Mouse (Mus musculus) MEL (cell line): ENCODE measurements around the gene Sla2. TPM values are rescaled to one million over a fixed set of nuclear protein-coding genes. Genes with fewer than 3 reads are reported as not detected.
"Not testable (repeated sequence)": the region's sequence is repeated elsewhere in the genome, so short reads cannot be mapped to it uniquely, and the experiment has no call there.

Experiments used
- DNase-seq: peaks from one replicate; pipeline ENCODE4 v3.0.0; 2011; ENCODE audit warnings: low read depth, low spot score
- H3K27ac ChIP-seq: 2 replicates; pipeline ENCODE4 v1.5.1; 2012; ENCODE audit warnings: low read depth, mild to moderate bottlenecking, control low read depth, low read length, moderate library complexity; ENCODE audit not compliant: control insufficient read depth
- H3K27me3 ChIP-seq, 2 experiments: fragments of 150-350 bp in 1 of 2; sonication (generic) in 1 of 2; 2 replicates each; pipeline ENCODE4 v1.6.1; 2012; ENCODE audit warnings: low read length in 2 of 2, mild to moderate bottlenecking in 2 of 2, improper control_type of control experiment in 1 of 2, moderate library complexity in 1 of 2; ENCODE audit not compliant: insufficient read depth in 2 of 2, control insufficient read depth in 1 of 2
- H3K36me3 ChIP-seq, 2 experiments: 2 replicates each; pipeline ENCODE4 v1.6.1; 2012 to 2014; ENCODE audit warnings: low read length in 2 of 2, improper control_type of control experiment in 1 of 2, inconsistent platforms in 1 of 2, mild to moderate bottlenecking in 1 of 2; ENCODE audit not compliant: insufficient read depth in 2 of 2, control insufficient read depth in 1 of 2
- H3K4me1 ChIP-seq, 2 experiments: fragments of 150-350 bp in 1 of 2; sonication (generic) in 1 of 2; 2 replicates each; pipeline ENCODE4 v1.6.1; 2012; ENCODE audit warnings: low read length in 2 of 2, improper control_type of control experiment in 1 of 2, mild to moderate bottlenecking in 1 of 2; ENCODE audit not compliant: insufficient read depth in 2 of 2, control insufficient read depth in 1 of 2
- H3K4me3 ChIP-seq, 2 experiments: fragments of 150-350 bp in 1 of 2; sonication (generic) in 1 of 2; 2 replicates each; pipeline ENCODE4 v1.5.1; 2012; ENCODE audit warnings: low read depth in 2 of 2, low read length in 2 of 2, mild to moderate bottlenecking in 2 of 2, moderate library complexity in 2 of 2, control low read depth in 1 of 2, improper control_type of control experiment in 1 of 2; ENCODE audit not compliant: control insufficient read depth in 1 of 2, insufficient read depth in 1 of 2
- H3K79me2 ChIP-seq: 2 replicates; pipeline ENCODE4 v1.6.1; 2012; ENCODE audit warnings: mild to moderate bottlenecking, low read length, moderate library complexity; ENCODE audit not compliant: control insufficient read depth, poor library complexity, insufficient read depth
- H3K9ac ChIP-seq: 2 replicates; pipeline ENCODE4 v1.6.1; 2012; ENCODE audit warnings: low read depth, mild to moderate bottlenecking, control low read depth, low read length, moderate library complexity; ENCODE audit not compliant: control insufficient read depth, poor library complexity, severe bottlenecking
- H3K9me3 ChIP-seq: fragments of 150-350 bp; sonication (generic); replicated peaks from 2 replicates; pipeline ENCODE4 v1.6.1; 2012; ENCODE audit warnings: mild to moderate bottlenecking, low read length, improper control_type of control experiment, moderate library complexity; ENCODE audit not compliant: insufficient read depth
- BHLHE40 ChIP-seq: IDR thresholded peaks from 2 replicates; pipeline ENCODE4 v1.6.1; 2012; ENCODE audit warnings: low read depth, mild to moderate bottlenecking, inconsistent platforms, low read length, improper control_type of control experiment, borderline replicate concordance
- CHD1 ChIP-seq: IDR thresholded peaks from 2 replicates; pipeline ENCODE4 v1.6.1; 2012; ENCODE audit warnings: low read depth, mild to moderate bottlenecking, inconsistent platforms, low read length, improper control_type of control experiment
- CHD2 ChIP-seq: IDR thresholded peaks from 2 replicates; pipeline ENCODE4 v1.6.1; 2011; ENCODE audit warnings: low read length, improper control_type of control experiment
- EP300 ChIP-seq, 2 experiments: IDR thresholded peaks; 2 replicates each; pipeline ENCODE4 v1.6.1; 2011; ENCODE audit warnings: improper control_type of control experiment in 2 of 2, low read length in 2 of 2, low read depth in 1 of 2, mild to moderate bottlenecking in 1 of 2
- ETS1 ChIP-seq: IDR thresholded peaks from 2 replicates; pipeline ENCODE4 v1.6.1; 2012; ENCODE audit warnings: low read depth, mild to moderate bottlenecking, inconsistent platforms, low read length, improper control_type of control experiment, moderate library complexity
- GABPA ChIP-seq: IDR thresholded peaks from 2 replicates; pipeline ENCODE4 v1.6.1; 2012; ENCODE audit warnings: low read depth, mild to moderate bottlenecking, inconsistent platforms, low read length, improper control_type of control experiment, moderate library complexity
- HCFC1 ChIP-seq: IDR thresholded peaks from 2 replicates; pipeline ENCODE4 v1.6.1; 2012; ENCODE audit warnings: low read depth, mild to moderate bottlenecking, inconsistent platforms, low read length, improper control_type of control experiment, moderate library complexity
- JUND ChIP-seq: IDR thresholded peaks from 2 replicates; pipeline ENCODE4 v1.6.1; 2011; ENCODE audit warnings: low read depth, mild to moderate bottlenecking, improper control_type of control experiment, low read length
- MAFK ChIP-seq: IDR thresholded peaks from 2 replicates; pipeline ENCODE4 v1.6.1; 2011; ENCODE audit warnings: low read depth, mild to moderate bottlenecking, low read length, improper control_type of control experiment, borderline replicate concordance
- MAZ ChIP-seq: IDR thresholded peaks from 2 replicates; pipeline ENCODE4 v1.6.1; 2012; ENCODE audit warnings: low read depth, mild to moderate bottlenecking, inconsistent platforms, low read length, improper control_type of control experiment
- MYB ChIP-seq: IDR thresholded peaks from 2 replicates; pipeline ENCODE4 v1.6.1; 2011; ENCODE audit warnings: mild to moderate bottlenecking, low read depth, low read length, improper control_type of control experiment
- NRF1 ChIP-seq: IDR thresholded peaks from 2 replicates; pipeline ENCODE4 v1.6.1; 2014; ENCODE audit warnings: low read depth, mild to moderate bottlenecking, inconsistent platforms, low read length, improper control_type of control experiment, moderate library complexity; ENCODE audit not compliant: poor library complexity, insufficient read depth, severe bottlenecking
- POLR2AphosphoS5 ChIP-seq: IDR thresholded peaks from 2 replicates; pipeline ENCODE4 v1.6.1; 2012; ENCODE audit warnings: low read depth, borderline replicate concordance, mild to moderate bottlenecking, inconsistent platforms, low read length, moderate library complexity, mixed read lengths
- RAD21 ChIP-seq: IDR thresholded peaks from 2 replicates; pipeline ENCODE4 v1.6.1; 2011; ENCODE audit warnings: mild to moderate bottlenecking, low read depth, low read length, improper control_type of control experiment
- SIN3A ChIP-seq: IDR thresholded peaks from 2 replicates; pipeline ENCODE4 v1.6.1; 2012; ENCODE audit warnings: low read length, improper control_type of control experiment, inconsistent platforms
- TBP ChIP-seq: IDR thresholded peaks from 2 replicates; pipeline ENCODE4 v1.8.0; 2011; ENCODE audit warnings: low read depth, low read length, improper control_type of control experiment
- USF2 ChIP-seq, 2 experiments: IDR thresholded peaks; 2 replicates each; pipeline ENCODE4 v1.6.1; 2011 to 2012; ENCODE audit warnings: improper control_type of control experiment in 2 of 2, low read length in 2 of 2, borderline replicate concordance in 1 of 2, inconsistent platforms in 1 of 2, low read depth in 1 of 2, mild to moderate bottlenecking in 1 of 2; ENCODE audit not compliant: insufficient read depth in 1 of 2
- ZMIZ1 ChIP-seq: IDR thresholded peaks from 2 replicates; pipeline ENCODE4 v1.6.1; 2012; ENCODE audit warnings: low read depth, mild to moderate bottlenecking, inconsistent platforms, low read length, improper control_type of control experiment, moderate library complexity
- polyA plus RNA-seq, 2 experiments: library from polyadenylated mRNA; stranded (reverse) in 1 of 2; unstranded in 1 of 2; fragments of >175 nt in 1 of 2; fragments of >200 nt in 1 of 2; gene quantifications; 2 replicates each; pipeline versions ENCODE4 v1.2.1 to v1.2.4; 2012; ENCODE audit warnings: low replicate concordance in 2 of 2, low read depth in 1 of 2; ENCODE audit not compliant: insufficient read length in 2 of 2, insufficient read depth in 1 of 2, missing spikeins in 1 of 2
- total RNA-seq: library from RNA; depleted of rRNA; stranded (reverse); fragments of 300-350 nt; gene quantifications from 2 replicates; pipeline ENCODE4 v1.2.3, GENCODE M21; 2012

The Sla2 gene
- total and polyA plus RNA-seq, 3 experiments: 0.40 to 9.0 TPM; not detected in 1

DNA sequence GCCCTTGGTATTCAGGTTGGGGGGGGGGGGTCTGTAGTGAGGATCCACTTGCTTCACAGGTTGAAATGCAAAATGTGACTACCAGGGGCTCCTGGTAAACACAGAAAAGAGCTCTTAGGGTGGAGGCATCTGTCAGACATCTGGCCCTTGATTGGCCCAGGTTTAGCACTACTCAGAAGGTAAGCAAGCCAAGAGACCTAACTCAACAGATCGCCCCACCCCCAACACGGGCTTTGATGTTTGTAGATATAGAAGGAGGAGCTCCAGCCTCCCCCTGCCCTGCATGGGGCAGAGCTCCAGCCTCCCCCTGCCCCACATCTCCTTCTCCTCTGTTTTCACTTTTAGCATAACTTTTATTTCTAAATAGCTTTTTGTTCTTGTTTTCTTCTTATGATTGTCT is 32.8 kb upstream of the Sla2 start:
- Histone ChIP-seq H3K9me3 (no peaks in the 10 kb centered on the region), H3K27me3 (no peaks in the 10 kb centered on the region), H3K36me3 (peaks cover 0 to 18% of the 10 kb centered on the region in 2 experiments; a peak in 2 of 4 replicates), H3K9ac (no peak overlapping the region), H3K79me2 (no peaks in the 10 kb centered on the region), H3K4me3 (no peak overlapping the region), H3K27ac (no peak overlapping the region), H3K4me1 (peaks cover 4 to 25% of the 10 kb centered on the region in 2 experiments; a peak in 3 of 4 replicates)
- no peak for DNase-seq
- TF ChIP-seq HCFC1 (no peak), NRF1 (no peak), POLR2AphosphoS5 (no peak), SIN3A (no peak), BHLHE40 (no peak), CHD2 (no peak), CHD1 (no peak), JUND (no peak), MAFK (no peak), GABPA (no peak), RAD21 (no peak), USF2 (IDR thresholded peaks at IDR 0.05; ENCODE audit: borderline replicate concordance in 1 of 2, insufficient read depth in 1 of 2, low read depth in 1 of 2, low read length in 2 of 2) (no peak), TBP (no peak), MAZ (no peak), ZMIZ1 (no peak)

DNA sequence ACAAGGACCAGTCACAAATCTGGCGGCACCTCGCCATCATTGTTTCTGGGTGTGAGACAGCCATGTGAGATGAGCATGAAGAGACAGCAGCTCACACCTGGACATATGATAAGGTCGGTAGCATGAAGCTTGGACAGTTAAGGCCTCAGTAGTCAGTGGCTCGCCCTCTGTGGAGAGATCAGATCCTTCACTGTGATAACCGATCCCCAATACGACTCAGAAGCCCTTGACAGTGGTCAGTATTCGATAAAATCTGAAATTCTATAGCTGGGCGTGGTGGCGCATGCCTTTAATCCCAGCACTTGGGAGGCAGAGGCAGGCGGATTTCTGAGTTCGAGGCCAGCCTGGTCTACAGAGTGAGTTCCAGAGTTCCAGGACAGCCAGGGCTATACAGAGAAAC is 32.2 kb upstream of the Sla2 start:
- H3K27ac ChIP-seq, H3K9ac ChIP-seq, H3K4me3 ChIP-seq, H3K27me3 ChIP-seq, H3K9me3 ChIP-seq, H3K79me2 ChIP-seq, DNase-seq: not testable (repeated sequence)
- H3K36me3 ChIP-seq: peaks cover 0 to 16% of the 10 kb centered on the region in 2 experiments; a peak in 2 of 4 replicates
- peaks cover 2 to 22% of the 10 kb centered on the region in 2 experiments; a peak in 3 of 4 replicates for H3K4me1 ChIP-seq

DNA sequence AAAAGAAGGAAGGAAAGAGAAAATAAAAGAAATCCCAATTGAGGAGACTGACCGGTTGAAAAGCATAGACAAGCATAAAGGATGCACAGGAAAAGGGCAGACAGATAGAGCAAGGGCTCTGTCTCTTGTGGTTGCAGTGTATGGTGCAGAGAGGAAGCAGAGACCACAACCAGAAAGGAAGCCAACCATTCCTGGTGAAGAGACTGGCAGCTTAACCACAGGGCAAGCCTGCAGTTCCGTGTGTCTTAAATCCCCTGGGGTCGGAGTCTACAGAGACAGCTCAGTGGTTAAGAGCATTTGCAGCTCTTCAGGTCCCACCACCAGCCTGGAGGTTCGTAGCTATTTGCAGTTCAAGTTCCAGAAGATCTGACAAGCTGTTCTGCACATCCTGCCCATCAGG is 31.6 kb upstream of the Sla2 start:
- no peaks in the 10 kb centered on the region for H3K27me3 ChIP-seq
- H3K4me1 ChIP-seq: peaks cover 2 to 18% of the 10 kb centered on the region in 2 experiments; a peak in 3 of 4 replicates
- H3K9ac ChIP-seq: no peak overlapping the region
- H3K9me3 ChIP-seq: no peaks in the 10 kb centered on the region
- no peak overlapping the region for H3K4me3 ChIP-seq
- TF ChIP-seq EP300 (IDR thresholded peaks at IDR 0.05; ENCODE audit: low read depth in 1 of 2, low read length in 2 of 2): peak in 1 of 2 experiments; percentile 7; a peak in 1 of 4 replicates
- TF ChIP-seq HCFC1: no peak
- TF ChIP-seq ETS1: no peak
- TF ChIP-seq ZMIZ1: no peak
- no peak for TF ChIP-seq GABPA
- TF ChIP-seq MYB: no peak
- peaks cover 0 to 14% of the 10 kb centered on the region in 2 experiments; a peak in 2 of 4 replicates for H3K36me3 ChIP-seq
- peak; percentile 53 for DNase-seq
- no peak overlapping the region for H3K27ac ChIP-seq
- no peaks in the 10 kb centered on the region for H3K79me2 ChIP-seq
